Mouse (Mus musculus): ENCODE measurements around the gene Dnajb3.

- TF ChIP-seq POLR2A (IDR thresholded peaks at IDR 0.05; ENCODE audit: insufficient read depth, low read depth, low read length): no peak
- TF ChIP-seq CTCF (IDR thresholded peaks at IDR 0.05; ENCODE audit: insufficient read depth, low read depth, low read length): no peak
These were observed 16.6 kb upstream of the Dnajb3 start for GRCm38 (mm10) chr1:88222216-88222615.
